Mouse (Mus musculus): ENCODE results near the gene Esam. TPM values are rescaled to one million over a fixed set of nuclear protein-coding genes. Genes with fewer than 3 reads are reported as not detected.

The Esam gene
- polyA plus RNA-seq, 1 experiment from 2014 or later, result 49.2 TPM

Other genes with a start within 250 kb of the Esam start
- 3.8 and 4.3 TPM in 2 replicates for gene Ccdc15, start 179.6 kb upstream of the Esam start, polyA plus RNA-seq (2015; fragmentation: Nextera tagmentation; extraction: Ambion mirVana)
- gene Hepacam, start 160.7 kb upstream of the Esam start, polyA plus RNA-seq (2015; fragmentation: Nextera tagmentation; extraction: Ambion mirVana), result 0.05 and 0.09 TPM in 2 replicates
- 11.7 and 13.9 TPM in 2 replicates for gene Robo4, start 126.2 kb upstream of the Esam start, polyA plus RNA-seq (2015; fragmentation: Nextera tagmentation; extraction: Ambion mirVana)
- 0.07 TPM in 1 of 2 replicates, not detected in the other for gene Robo3, start 94.8 kb upstream of the Esam start, polyA plus RNA-seq (2015; fragmentation: Nextera tagmentation; extraction: Ambion mirVana)
- 8.1 and 10.9 TPM in 2 replicates for gene Msantd2, start 38.8 kb upstream of the Esam start, polyA plus RNA-seq (2015; fragmentation: Nextera tagmentation; extraction: Ambion mirVana)
- 1.5 and 3.1 TPM in 2 replicates for gene Vsig2, start 11.2 kb downstream of the Esam start, polyA plus RNA-seq (2015; fragmentation: Nextera tagmentation; extraction: Ambion mirVana)
- 2.2 and 2.3 TPM in 2 replicates for gene Nrgn, start 24.8 kb downstream of the Esam start, polyA plus RNA-seq (2015; fragmentation: Nextera tagmentation; extraction: Ambion mirVana)
- 16.6 and 20.5 TPM in 2 replicates for gene Siae, start 27.6 kb downstream of the Esam start, polyA plus RNA-seq (2015; fragmentation: Nextera tagmentation; extraction: Ambion mirVana)
- 3.0 and 3.4 TPM in 2 replicates for gene Spa17, start 85.6 kb downstream of the Esam start, polyA plus RNA-seq (2015; fragmentation: Nextera tagmentation; extraction: Ambion mirVana)
- 191 and 203 TPM in 2 replicates for gene Tbrg1, start 129.2 kb downstream of the Esam start, polyA plus RNA-seq (2015; fragmentation: Nextera tagmentation; extraction: Ambion mirVana)
- not detected in 2 replicates for gene Panx3, start 141.2 kb downstream of the Esam start, polyA plus RNA-seq (2015; fragmentation: Nextera tagmentation; extraction: Ambion mirVana)
- gene Olfr160, start 188.2 kb downstream of the Esam start, polyA plus RNA-seq (2015; fragmentation: Nextera tagmentation; extraction: Ambion mirVana), result not detected in 2 replicates
- gene Olfr874, start 217.0 kb downstream of the Esam start, polyA plus RNA-seq (2015; fragmentation: Nextera tagmentation; extraction: Ambion mirVana), result not detected in 2 replicates
- gene Olfr875, start 243.8 kb downstream of the Esam start, polyA plus RNA-seq (2015; fragmentation: Nextera tagmentation; extraction: Ambion mirVana), result not detected in 2 replicates

All from intestine, embryonic 16.5 days (tissue).